Mouse (Mus musculus) activated CD4-positive, CD25-positive, alpha-beta regulatory T cell, adult 4 months (primary cell): Measurements from ENCODE around the gene Fam57b. TPM values are rescaled to one million over a fixed set of nuclear protein-coding genes. Genes with fewer than 3 reads are reported as not detected.
"Not testable (repeated sequence)": the region's sequence is repeated elsewhere in the genome, so short reads cannot be mapped to it uniquely, and the experiment has no call there.

ENCODE experiments used
- ATAC-seq: one replicate; pipeline ENCODE4 v1.8.0; 2017
- polyA plus RNA-seq, 2 experiments: library from polyadenylated mRNA; unstranded; fragments of 100-300 nt; shearing (Covaris generic); gene quantifications; one replicate each; pipeline ENCODE4 v1.2.1; 2017

Gene Fam57b
- polyA plus RNA-seq, 2 experiments from 2014 or later: not detected

- ATAC-seq: no peak
Observed at GRCm38 (mm10) chr7:126778147-126778546, 19.3 kb upstream of the Fam57b start.

GRCm38 (mm10) chr7:126779101-126779500 is 18.4 kb upstream of the Fam57b start:
- ATAC-seq: not testable (repeated sequence)

GRCm38 (mm10) chr7:126779983-126780970 is 17.2 kb upstream of the Fam57b start:
- ATAC-seq: peak; percentile 28

GRCm38 (mm10) chr7:126780971-126781635 is 16.4 kb upstream of the Fam57b start, which contains the start of gene Tbx6:
Tbx6 (plus strand) TSS chr7:126781483.
- no peak for ATAC-seq

GRCm38 (mm10) chr7:126781661-126782370 is 15.7 kb upstream of the Fam57b start:
- ATAC-seq: no peak

- ATAC-seq: no peak
Observed at GRCm38 (mm10) chr7:126782693-126783092, 14.8 kb upstream of the Fam57b start.

GRCm38 (mm10) chr7:126784469-126784868 is 13.0 kb upstream of the Fam57b start:
- ATAC-seq: no peak

- no peak for ATAC-seq
Observed at GRCm38 (mm10) chr7:126785056-126785455, 12.4 kb upstream of the Fam57b start.

- ATAC-seq: no peak
Observed at GRCm38 (mm10) chr7:126786142-126786541, 11.3 kb upstream of the Fam57b start.

- no peak for ATAC-seq
Observed at GRCm38 (mm10) chr7:126789141-126789540, 8.3 kb upstream of the Fam57b start.

GRCm38 (mm10) chr7:126791851-126792720 is 5.4 kb upstream of the Fam57b start, which contains the start of gene Ppp4c:
Ppp4c (minus strand) TSS chr7:126792496.
- ATAC-seq: peak; percentile 85

GRCm38 (mm10) chr7:126792721-126793443 is 4.6 kb upstream of the Fam57b start:
- ATAC-seq: no peak

GRCm38 (mm10) chr7:126793456-126794270 is 3.8 kb upstream of the Fam57b start:
- ATAC-seq: no peak

GRCm38 (mm10) chr7:126794271-126794605 is 3.2 kb upstream of the Fam57b start:
- ATAC-seq: peak; percentile 33

GRCm38 (mm10) chr7:126795387-126796317 is 1.8 kb upstream of the Fam57b start:
- no peak for ATAC-seq

GRCm38 (mm10) chr7:126796350-126796932 is 1.0 kb upstream of the Fam57b start:
- no peak for ATAC-seq

- peak; percentile 13 for ATAC-seq
Observed at GRCm38 (mm10) chr7:126798127-126799049, 920 bp downstream of the Fam57b start.
